Mouse (Mus musculus): ENCODE results near the gene Acsl5.

- no peak for TF ChIP-seq POLR2A (IDR thresholded peaks at IDR 0.05; ENCODE audit: low read depth, low read length)
- no peak for TF ChIP-seq CTCF (IDR thresholded peaks at IDR 0.05; ENCODE audit: extremely low read depth, insufficient read depth, insufficient read length, insufficient replicate concordance)
Observed at GRCm38 (mm10) chr19:55208654-55209053, 43.1 kb upstream of the Acsl5 start.
